24 mouse cellular contexts compared by ENCODE assay signal in genomic region chr13:84255047-84255446, GRCm38 (mm10).
"Had no signal": no experiment of that assay in that cellular context is flagged by ENCODE, and none has a peak within 500 bp of the region (broad histone marks: within the 10 kb centered on the region; RNA-seq: fewer than 3 reads in every experiment).

No protein-coding gene starts in this region.

- H3K9me3 ChIP-seq: heart, embryonic 13.5 days; heart, embryonic 15.5 days; hindbrain, embryonic 13.5 days; hindbrain, embryonic 15.5 days; kidney, embryonic 15.5 days; limb, embryonic 13.5 days; limb, embryonic 15.5 days had no signal

- H3K27me3 ChIP-seq: heart, embryonic 13.5 days; heart, embryonic 15.5 days; hindbrain, embryonic 13.5 days; hindbrain, embryonic 15.5 days; kidney, embryonic 15.5 days; limb, embryonic 13.5 days; limb, embryonic 15.5 days had no signal

- ATAC-seq: hindbrain, postnatal 0 days had no signal

- H3K27ac ChIP-seq: gastrocnemius, adult 2 months; heart, adult 2 months; heart, embryonic 13.5 days; heart, embryonic 15.5 days; hindbrain, embryonic 13.5 days; hindbrain, embryonic 15.5 days; hindbrain, postnatal 0 days; kidney, embryonic 15.5 days; kidney, postnatal 0 days; limb, embryonic 13.5 days; limb, embryonic 15.5 days had no signal

- H3K4me1 ChIP-seq: heart, embryonic 13.5 days; heart, embryonic 15.5 days; hindbrain, embryonic 15.5 days; kidney, embryonic 15.5 days; limb, embryonic 13.5 days; limb, embryonic 15.5 days had no signal

- H3K4me3 ChIP-seq: gastrocnemius, adult 2 months; heart, adult 2 months; heart, embryonic 13.5 days; heart, embryonic 15.5 days; hindbrain, embryonic 13.5 days; hindbrain, embryonic 15.5 days; kidney, embryonic 15.5 days; limb, embryonic 13.5 days; limb, embryonic 15.5 days had no signal

- H3K9ac ChIP-seq: heart, embryonic 13.5 days; heart, embryonic 15.5 days; hindbrain, embryonic 13.5 days; hindbrain, embryonic 15.5 days; kidney, embryonic 15.5 days; limb, embryonic 13.5 days; limb, embryonic 15.5 days had no signal

- DNase-seq: gastrocnemius, adult 2 months; gastrocnemius, postnatal 10 days; gastrocnemius, postnatal 25 days; heart, adult 11 months; heart, adult 2 months; heart, postnatal 14 days; heart, postnatal 36 days; kidney, adult 11 months; kidney, adult 2 months; kidney, adult 9 months; kidney, postnatal 14 days; kidney, postnatal 36 days; layer of hippocampus, adult 9-11 months; layer of hippocampus, postnatal 36 days; left cerebral cortex, postnatal 4 days had no signal
